Mouse (Mus musculus) cerebellum, adult 11 months (tissue): ENCODE data around the gene Neurl1a.

Source experiments
- DNase-seq: peaks from one replicate; pipeline ENCODE4 v3.0.0; 2022

The Neurl1a gene

DNA sequence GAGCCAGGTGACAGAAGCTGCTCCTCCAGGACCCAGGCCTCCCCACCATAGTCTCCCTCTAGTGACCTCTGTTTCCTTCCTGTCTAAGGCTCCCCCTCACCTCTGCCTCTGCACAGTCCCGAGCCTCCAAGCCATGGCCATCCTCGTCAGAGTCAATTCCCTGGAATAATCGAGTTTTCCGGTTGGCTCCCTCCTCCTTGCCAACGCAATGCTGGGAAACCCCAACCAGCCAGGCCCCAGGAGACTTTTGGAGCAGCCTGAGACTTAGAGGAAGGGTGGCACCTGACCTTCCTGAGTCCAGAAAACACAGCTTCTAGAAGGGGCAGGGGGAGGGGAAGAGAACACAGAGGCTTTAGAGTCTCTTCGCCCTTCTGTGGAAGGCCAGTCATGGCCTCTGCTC lies 72.3 kb downstream of the Neurl1a start:
- no peak for DNase-seq

DNA sequence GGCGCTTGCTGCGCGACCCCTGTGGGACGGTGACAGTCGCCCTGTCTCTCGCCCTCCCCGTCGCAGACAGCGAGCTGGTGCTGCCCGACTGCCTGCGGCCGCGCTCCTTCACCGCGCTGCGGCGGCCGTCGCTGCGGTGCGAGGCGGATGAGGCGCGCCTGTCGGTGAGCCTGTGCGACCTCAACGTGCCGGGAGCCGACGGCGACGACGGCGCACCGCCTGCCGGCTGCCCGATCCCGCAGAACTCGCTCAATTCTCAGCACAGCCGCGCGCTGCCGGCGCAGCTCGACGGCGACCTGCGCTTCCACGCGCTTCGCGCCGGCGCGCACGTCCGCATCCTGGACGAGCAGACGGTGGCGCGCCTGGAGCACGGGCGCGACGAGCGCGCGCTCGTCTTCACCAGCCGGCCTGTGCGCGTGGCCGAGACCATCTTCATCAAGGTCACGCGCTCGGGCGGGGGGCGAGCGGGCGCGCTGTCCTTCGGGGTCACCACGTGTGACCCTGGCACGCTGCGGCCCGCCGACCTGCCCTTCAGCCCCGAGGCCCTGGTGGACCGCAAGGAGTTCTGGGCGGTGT lies 74.5 kb downstream of the Neurl1a start:
- no peak for DNase-seq

DNA sequence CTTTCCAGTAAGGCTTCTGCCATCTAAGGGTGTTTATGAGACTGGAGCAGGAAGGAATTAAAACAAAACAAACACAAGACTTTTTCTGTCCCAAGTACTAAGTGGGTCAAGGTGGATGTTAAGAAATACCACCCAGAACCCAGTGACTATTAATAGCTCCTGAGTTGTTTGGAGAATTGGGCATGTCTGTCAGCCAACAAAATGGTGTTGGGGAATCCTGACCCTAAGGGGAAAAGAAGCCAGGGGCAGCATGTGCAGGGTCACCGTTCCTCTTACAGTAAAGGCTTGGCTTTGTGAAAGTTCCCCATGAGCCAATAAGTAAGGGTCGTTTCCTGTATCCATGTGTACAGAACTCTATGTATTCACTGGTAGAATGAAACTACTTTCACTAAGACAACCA lies 76.4 kb downstream of the Neurl1a start:
- DNase-seq, result no peak

DNA sequence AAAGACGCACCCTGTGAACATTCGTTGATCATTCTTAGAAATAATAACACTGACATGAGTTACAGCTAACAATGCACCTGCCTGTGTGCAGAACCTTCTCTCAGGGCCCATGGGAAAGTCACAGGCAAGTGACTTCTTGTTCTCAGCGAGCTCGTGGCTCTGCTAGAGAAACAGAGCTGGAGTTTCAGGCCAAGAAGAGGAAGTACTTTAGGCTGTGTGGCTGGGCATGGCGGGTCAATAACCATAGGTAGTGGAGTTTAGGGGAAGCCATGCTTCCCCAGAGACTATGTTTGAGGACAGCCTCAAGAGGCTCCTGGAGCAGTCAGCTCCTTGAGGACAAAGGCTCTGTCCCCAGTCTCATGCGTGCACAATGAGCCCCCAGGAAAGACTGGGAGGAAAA lies 77.3 kb downstream of the Neurl1a start:
- DNase-seq, result no peak

DNA sequence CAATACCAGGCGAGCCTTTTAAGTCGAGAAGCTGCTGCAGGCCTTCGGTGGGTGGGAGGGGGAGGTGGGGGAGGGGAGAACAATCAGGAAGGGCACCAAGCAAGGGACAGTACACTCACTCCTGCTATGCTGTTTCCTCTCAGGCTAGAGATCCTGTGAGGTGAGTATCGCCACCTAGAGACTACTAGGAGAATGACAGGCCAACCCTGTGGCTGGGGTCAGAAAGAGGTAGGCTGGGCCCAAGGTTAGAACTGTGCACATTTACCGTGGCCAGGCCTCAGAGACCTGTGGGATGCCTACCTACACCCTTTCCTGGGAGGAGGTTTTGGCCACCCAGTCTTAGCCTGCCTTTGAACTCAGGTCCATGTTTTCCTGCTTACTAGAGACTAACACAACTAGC lies 81.0 kb downstream of the Neurl1a start:
- DNase-seq, result peak; percentile 55

DNA sequence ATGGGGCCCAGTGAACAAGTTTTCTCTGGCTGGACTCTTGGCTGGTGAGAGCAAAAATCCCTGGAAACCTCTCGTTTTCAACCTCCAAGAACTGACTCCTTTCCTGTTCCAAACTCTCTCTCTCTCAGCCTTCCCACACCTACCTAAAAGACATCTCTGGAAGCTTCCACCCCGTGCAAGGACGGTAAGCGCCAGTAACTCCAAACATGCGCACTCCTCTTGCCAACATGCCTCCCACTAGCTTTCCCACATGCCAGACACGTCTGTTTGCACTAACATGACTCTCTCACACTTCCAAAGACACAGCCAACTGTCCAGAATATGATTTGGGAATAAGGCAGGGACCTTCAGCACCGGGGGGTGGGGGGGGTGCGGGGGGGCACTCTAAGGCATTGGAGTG lies 82.6 kb downstream of the Neurl1a start:
- no peak for DNase-seq

DNA sequence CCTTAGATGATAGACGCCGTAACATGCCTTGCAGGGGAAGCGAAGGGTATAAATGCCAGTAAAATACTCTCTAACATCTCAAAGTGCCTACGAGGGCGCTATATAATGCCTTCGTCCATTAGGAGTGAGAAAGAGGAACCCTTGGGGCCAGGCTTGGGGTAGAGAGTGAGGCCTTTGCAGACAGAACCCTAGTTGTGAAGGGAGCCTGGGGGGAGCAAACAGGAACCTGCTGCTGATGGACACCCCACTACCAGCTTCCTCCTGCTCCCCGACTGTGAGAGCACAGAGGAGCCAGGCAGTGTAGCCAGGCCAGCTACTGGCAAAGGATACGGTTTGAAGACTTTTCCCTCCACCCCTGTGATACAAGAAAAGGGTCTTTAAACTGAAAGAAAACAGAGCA lies 85.0 kb downstream of the Neurl1a start:
- DNase-seq, result no peak

DNA sequence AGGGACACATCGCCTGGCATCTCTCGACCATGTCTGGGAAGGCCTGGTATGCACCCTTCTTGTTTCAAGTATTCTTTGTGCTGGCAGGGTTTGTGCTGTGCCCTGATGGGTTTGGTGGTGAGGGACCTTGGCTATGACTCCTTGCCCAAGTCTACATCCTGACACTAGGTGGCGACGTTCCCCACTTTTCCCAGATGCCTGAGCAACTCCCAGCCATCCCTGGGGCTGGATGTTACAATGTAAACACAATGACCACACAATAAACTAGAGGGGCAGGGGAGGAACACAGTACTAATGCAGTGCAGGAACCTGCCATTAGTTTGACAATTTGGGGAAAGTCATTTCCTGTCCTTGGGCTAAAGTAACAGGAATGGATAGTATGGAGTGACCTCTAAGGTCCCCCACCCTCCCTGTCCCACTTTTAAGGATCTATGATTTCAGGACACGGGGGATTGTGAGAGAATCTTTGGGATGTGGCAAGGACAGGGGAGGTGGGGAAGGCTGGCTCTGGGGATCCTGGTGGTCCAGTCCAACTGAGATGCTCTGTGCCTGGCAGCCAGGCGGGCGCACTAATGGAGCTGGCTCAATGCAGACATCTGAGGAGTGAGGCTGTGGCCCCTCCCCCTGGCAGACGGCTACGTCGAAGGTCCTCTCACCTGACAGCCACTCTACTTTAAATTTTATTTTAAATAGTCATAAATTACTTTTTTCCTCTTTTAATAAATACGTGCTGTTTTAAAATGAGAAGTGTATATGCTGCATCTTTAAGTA lies 85.9 kb downstream of the Neurl1a start:
- peak; percentile 81 for DNase-seq

DNA sequence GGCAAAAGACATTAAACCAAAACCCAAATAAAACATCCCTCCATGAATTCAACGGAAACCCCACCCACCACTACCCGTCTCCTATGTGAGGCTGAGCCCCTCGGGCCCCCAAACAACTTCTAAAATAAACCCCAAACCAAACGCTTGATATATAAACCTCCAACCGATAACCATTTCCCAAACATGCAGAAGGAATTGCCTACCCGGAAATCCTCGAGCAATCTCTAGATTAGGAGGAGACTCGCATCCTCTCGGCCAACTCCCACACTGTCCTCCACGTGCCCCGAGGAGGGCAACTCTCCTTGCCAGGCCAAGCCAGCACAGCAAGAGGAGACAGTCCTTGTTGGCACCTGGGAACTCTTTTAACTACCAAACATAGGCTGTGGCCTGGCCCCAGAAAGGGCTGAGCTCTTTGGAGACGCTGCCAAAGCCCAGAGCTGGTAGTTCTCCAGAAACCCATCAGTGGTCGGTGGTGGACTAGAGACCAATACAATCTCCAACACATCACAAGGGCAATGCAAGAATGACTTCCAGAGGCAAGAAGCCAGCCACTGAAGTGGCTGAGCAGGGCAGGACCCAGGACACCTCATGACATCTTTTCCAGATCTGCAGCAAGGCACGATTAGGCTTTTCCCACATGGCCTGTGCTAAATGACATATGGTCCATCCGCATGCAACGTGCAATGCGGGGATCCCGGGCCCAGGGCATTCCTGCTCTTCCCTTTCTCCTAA lies 87.6 kb downstream of the Neurl1a start:
- DNase-seq, result no peak

DNA sequence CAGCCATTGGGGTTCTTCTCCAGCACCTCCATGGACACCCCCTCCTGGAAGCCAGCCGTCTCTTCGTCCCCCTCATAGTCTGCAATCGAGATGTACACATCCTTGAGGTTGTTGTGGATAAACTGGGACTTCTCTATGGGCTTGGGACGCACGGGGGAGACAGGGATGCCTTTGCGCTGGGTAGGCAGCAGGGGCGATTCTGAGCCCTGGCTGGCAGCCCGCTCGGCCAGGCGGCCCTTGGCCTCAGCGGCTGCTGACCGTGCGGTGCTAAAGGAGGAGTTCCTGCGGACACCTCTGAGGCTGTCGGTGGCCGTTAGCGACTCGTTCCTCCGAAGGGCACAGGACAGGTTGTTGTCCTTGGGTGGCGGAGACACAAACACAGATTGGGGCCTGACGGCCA lies 88.4 kb downstream of the Neurl1a start:
- no peak for DNase-seq

DNA sequence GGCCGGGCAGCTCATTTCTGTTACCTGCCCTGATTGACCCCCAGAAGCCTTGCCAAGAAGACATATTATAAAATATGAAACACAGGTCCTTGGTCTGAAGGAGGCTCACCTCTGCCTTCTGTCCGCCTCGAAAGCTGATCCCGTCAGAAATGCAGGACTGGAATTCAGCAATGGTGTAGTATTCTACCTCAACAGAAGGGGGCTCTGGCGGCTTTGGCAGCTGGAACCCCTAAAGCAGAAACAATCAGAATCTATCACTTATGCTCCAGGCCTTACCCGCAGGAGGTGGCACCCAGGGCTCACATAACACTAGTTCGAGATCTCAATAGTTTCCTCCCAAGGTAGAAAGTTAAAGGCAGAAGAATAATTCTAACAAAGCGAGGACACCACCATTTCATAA lies 91.1 kb downstream of the Neurl1a start:
- no peak for DNase-seq

DNA sequence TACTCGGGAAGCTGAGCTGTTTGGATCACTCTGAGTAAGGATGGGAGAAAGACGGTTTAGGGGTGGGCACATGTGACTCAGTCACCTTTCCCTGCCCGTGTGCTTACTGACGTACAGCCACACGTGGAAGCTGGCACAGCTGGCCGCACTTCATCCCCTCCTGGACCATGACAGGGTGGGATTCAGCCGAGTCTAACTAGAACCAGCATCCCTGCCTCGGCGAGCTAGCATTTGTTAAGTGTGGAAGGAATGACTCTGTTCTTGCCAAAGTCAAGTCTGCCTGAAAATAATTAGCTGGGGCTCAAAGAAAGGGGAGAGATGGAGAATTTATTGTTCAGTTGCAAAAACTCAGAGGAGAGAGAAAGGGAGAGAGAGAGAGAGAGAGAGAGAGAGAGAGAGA lies 91.9 kb downstream of the Neurl1a start:
- DNase-seq, result no peak

DNA sequence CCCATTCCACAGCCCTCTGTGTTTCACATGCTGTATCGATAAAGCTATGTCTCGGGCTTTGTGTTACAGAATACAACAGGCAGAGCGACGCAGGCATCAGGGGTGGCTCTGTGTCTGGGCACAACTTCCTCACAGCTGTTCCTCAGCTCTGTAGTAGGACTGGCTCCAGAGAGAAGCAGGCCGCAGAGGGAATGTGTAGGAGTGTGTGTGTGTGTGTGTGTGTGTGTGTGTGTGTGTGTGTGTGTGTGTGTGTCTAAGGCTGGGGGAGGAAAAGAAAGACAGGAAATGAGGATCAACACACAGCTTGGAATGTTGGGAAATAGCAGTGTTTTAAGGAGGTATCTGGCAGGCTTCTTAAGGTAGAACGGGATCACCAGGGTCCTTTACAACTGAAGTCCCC lies 98.1 kb downstream of the Neurl1a start:
- no peak for DNase-seq

DNA sequence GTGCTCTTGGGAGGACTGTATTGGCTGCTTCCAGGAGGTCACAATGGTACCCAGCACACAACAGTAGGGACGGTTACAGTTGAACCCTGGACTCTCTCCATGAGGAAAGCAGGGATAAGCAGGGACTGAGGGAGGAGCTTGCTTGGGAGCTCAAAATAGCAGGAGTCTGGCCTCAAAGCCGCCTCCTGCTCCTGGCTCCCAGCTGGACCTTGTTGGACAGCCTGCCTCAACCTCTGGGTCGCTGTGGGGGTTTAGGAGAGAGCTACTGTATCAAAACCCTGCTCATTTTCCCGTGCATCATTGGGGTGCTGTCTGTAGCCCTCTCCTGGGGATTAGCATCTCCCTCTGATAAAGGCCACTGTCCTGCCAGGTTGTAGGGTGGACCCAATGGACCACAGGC lies 100.8 kb downstream of the Neurl1a start:
- no peak for DNase-seq

DNA sequence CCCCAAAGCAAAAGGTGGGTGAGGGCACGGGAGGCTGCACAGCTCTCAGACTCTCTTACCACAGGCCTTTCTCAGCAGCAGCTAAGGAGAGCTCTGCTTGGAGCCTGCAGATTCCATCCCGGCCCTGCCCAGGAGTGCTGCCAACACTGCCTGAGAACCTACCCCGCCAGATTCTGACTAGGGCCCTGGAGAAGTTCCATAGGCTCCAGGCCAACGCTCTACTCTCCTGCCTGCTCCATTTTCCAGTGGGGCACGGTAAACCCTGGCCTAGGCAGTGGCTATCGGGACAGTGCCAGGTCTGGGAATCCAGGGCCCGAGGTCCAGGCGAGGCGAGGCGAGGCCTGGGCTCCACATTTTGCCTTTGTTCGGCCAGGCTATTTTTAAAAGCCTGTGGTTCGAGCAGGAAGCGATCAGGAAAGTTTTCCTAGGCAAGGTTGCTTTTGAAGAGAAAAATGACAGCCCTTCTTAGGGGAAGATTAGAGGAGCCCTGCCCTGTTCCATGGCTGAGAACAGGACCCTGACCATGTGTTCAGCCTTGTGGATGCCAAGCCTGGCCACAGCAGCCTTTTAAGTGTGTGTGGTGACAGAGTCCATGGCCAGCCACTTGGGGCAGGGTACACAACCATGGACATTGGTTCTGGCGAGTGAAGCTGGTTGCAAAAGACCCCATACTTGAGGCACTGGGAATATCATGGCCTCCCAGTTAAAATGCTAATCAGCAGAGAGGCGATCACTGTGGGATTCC lies 101.3 kb downstream of the Neurl1a start:
- DNase-seq, result peak; percentile 94

DNA sequence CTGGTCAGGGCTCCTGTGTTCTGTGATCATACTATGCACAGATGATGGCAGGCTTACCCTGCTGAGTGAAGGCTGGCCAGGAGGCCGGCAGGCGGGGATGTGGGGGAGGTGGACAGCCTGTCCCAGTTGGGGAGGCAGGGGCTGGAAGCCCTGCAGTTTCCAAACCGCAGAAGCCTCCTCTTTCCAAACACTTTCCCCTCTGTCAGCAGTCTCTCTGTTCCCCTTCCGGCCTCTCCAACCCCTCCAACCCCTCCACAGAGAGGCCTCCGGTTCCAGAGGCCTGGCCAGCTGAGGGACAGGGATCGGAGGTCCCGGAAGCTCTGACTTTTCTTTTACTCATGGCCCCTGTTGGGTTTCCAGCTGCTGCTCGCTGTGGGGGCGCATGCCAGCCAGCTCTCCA lies 102.3 kb downstream of the Neurl1a start:
- no peak for DNase-seq

DNA sequence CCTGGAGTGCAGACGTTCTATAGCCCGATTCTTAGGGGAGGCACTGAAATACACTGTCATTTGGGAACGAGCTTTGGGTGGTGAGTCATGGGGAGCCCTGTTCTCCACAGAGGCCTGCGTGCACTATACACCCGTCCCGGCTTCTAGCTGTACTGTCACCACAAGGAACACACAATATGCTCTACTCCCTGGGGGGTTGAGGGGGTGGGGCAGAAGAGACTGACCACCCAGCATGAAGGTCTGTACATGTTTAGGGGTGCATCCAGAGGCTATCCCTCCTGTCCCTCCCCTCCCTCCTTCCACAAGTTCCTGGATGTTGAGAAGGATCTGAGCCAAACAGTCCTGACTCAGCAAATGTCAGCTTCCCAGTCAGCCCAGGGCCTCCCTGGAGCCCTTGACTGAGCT lies 103.4 kb downstream of the Neurl1a start:
- DNase-seq, result no peak

DNA sequence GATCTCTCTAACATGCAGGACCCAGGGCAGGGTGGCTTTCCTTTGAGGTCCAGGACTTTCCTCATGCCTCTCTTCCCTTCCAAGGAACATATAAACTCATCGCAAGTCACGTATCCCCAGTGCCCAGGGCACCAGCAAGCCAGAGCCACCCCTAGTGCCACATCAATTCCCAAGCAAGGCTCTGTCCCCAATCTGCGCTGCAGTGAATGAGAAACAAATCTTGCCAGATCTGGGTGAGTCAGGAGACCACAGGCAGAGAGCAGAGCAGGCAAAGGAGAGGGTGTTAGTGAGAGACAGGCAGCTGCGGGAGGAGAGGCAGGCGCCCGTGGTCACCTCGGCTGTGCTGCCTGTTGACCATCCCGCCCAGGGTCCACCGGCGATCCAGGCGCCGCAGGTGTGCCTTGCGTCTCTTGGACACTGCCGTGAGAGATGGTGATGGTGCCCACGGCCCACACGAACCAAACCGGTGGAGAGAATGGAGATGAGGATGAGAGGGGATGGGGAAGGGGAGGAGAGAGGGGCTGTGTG lies 104.1 kb downstream of the Neurl1a start:
- no peak for DNase-seq

DNA sequence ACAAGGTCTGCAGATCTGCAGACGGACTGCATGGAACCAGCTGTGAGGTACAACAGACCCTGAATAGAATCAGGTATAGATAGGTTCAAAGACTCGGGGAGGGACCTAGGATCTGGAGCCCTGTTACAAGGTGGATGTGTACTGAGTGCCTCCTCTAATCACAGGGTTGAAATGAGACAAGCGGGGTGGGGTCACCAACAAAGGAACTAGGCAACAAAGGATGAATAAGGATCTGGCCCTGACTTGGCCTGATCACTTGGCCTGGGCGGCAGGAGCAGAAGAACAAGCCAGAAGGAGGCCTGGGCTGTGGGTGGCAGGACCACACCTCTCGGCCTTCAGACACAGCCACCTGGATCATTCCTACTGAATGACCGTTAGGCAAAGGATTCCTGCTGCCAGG lies 107.0 kb downstream of the Neurl1a start:
- no peak for DNase-seq

DNA sequence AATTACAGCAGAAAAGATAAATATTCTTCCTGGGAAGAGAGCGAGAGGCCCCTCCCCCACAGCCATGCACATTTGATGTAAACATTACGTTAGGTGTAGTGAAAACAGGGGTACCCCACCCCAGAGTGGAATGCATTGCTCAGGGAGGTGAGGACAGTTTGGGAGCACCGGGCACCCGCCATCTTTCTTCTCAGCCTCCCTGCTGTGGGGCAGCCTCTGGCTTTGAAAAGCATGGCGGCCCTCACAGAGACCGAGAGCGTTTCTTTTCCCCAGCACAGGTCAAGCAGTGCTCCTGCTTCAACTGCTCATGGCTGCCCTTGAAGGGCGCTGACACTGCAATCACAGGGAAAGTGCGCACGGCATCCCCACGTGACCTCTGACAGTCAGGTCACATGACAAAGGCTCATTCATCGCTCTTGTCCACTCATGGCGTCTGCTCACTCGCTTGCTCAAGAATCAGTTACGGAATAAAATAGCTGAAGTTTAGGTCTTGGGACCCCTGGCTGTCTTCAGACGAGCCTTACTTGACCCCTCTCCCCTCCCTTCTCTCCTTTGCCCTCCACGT lies 108.3 kb downstream of the Neurl1a start:
- DNase-seq, result no peak

DNA sequence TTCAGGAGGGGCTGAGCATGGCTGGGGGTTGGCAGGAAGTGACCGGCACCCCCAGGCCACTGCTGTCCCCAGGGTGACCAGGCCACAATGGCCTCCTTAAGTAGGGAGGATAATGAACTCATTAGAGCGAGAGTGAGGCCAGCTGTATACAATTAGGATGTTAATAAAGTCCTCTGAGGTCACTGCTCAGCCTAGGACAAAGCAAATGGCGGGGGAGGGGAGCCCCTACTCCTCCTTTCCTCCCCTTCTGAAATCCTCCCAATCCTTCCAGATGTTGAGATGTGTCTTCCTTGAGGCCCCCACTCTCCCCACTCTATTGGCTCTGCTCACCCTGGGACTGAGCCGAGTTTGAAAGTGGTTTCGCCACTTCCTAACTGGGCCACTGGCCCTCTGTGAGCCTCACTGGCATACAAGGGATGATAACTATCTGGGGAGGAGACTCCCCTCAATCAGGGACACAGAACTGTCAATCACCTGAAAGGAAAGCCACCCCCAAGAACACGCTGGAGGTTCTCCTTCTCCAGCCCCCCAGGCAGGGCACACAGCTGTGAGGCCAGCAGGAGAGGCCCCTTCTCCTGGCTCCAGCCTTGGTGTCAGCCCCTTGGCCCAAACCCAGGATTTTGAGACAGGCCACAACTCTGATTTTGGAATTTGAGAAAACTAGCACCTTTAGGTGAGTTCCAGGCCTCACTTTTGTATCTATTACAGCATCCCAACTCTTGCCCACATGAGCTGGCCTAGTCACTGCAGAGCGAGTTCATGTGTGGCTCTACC lies 112.9 kb downstream of the Neurl1a start:
- DNase-seq, result no peak

DNA sequence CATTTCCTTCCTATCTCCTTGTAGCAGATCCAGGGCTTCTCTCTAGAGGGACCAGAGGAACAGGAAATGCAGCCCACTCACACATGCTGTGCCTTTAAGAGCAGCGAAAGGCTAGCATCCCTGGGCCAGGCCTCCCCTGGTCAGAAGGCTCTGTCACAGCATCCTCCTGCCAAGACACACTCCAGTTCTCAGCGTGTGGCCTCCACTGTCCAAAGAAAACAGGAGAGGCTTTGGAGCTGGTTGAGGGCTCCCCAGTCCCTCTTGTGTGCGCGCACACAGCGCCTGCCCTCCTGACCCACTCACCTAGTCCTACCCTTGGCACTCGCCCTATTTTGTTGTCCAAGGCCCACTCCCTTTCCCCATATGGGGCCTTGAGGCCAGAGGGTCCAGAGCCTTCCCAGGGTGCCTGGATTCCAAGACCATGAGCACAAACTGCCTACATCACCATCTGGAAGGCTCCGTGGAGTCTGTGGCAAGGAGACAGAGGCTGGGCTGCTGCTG lies 113.9 kb downstream of the Neurl1a start:
- peak; percentile 75 for DNase-seq
